Mouse (Mus musculus): ENCODE data around the gene Frmd3.
"Not testable (repeated sequence)": the region's sequence is repeated elsewhere in the genome, so short reads cannot be mapped to it uniquely, and the experiment has no call there.

The Frmd3 gene

DNA sequence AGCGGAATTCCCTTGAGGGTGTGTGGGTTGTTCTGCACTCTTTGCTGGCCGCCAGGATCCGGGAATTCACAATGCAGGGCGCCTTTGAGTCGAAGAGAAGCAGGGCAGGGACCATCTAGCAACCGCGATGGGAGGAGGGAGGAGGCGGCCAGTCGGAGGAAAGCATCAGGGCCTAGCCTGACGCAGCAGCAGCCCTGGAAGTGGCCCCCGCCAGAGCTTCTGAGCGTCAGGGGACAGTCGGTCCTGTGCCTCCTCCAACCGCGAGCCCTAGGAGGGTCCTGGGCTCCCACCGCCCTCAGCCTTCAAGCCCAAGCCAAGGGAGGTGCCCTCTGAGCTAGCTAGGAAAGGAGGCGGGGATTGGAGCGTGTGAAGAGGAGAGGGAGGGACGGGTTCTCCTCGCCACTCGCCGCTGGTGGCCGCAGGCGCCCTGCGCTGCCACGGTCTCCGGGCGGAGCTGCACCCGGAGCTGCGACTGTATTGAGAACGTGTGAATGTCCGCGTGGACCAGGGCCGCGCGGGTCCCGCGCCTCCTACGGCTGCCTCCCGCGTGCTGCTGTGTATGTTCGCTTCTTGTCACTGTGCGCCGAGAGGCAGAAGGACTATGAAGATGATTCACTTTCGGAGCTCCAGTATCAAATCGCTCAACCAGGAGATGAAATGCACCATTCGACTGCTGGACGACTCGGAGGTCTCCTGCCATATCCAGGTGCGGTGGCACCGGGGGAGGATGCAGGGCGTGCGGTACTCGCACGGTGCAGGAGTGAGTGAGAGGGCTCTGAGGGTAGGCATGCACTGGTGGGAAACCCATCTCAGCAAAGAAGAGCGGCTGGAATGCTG, at the start of gene Frmd3:
Gene Frmd3, plus strand, starts transcription at position 232 of the 837 bp plus-strand sequence.
- peak; percentile 79 to 80 for DNase-seq (ENCODE audit: low spot score in 2 of 2)

- DNase-seq (ENCODE audit: low spot score in 2 of 2): no peak
Measured at GRCm38 (mm10) chr4:73980454-73980853, 32.8 kb upstream of the Frmd3 start.

DNA sequence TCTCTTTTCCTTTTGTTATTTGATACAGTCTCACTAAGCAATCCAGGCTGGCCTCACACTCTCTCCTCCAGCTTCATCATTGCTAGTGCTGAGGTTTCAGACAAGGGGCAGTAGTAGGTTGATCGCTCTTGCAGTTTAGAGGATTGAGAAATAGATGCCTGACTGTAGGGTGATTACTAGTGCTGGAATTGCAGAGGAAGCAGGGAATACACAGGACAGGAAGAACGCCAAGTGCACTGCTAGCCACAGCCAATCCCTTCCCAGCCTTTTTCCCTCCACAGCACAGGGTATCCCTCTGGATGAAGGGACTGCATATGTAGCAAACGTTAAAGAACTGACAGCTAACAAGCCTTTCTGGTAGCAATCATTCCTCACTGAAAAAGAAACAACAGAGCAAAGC, 965 bp upstream of the Frmd3 start:
- DNase-seq (ENCODE audit: low spot score in 2 of 2): peak; percentile 6 to 29

DNA sequence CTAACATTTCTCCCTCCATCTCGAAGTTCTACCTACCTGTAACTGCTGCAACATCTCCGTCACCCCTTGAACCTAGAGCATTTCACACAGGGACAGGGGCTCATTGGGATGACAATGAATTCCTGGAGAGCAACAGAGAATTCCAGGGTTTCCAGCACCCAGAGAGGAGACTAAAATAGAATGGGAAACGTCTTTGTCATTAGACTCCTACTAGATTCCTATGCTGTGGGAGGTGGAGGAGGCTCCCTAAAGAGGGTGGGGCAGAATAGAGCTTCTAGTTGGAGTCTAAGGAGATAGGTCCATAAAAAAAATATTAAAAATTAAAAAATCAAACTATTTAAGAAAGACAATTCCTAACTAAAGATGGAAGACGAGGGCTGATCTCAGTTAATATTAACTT, 542 bp upstream of the Frmd3 start:
- peak in 1 of 2 experiments; percentile 4 for DNase-seq (ENCODE audit: low spot score in 2 of 2)

DNA sequence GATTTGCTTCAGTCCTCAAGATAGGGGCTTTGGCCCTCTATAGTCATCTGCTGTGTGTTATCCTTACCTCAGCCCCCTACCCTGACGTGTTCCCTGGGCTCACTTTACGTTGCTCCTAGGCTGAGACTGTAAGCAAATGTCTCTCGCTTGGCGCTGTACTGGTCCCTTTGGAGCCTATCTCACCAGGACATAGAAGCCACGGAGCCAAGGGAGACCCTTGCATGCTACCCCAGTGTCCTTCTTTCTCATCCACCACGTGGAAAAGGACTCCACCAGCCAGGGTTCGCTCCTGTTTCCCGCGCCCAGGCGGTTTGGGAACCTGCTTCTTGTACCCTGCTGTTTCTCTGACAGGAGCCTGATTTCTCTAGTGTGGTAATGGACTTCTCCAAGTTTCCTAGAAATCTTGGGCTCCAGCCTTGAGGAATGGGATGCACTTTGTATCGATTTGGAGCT, 832 bp downstream of the Frmd3 start:
- peak in 1 of 2 experiments; percentile 47 for DNase-seq (ENCODE audit: low spot score in 2 of 2)

GRCm38 (mm10) chr4:74020084-74020483, 6.8 kb downstream of the Frmd3 start:
- DNase-seq (ENCODE audit: low spot score in 2 of 2): no peak

- peak in 1 of 2 experiments; percentile 49 for DNase-seq (ENCODE audit: low spot score in 2 of 2)
Measured at GRCm38 (mm10) chr4:74043226-74043625, 30.0 kb downstream of the Frmd3 start.

- peak in 1 of 2 experiments; percentile 57 for DNase-seq (ENCODE audit: low spot score in 2 of 2)
Measured at GRCm38 (mm10) chr4:74051692-74052091, 38.5 kb downstream of the Frmd3 start.

- DNase-seq (ENCODE audit: low spot score in 2 of 2): no peak
Measured at GRCm38 (mm10) chr4:74076727-74077126, 63.5 kb downstream of the Frmd3 start.

DNA sequence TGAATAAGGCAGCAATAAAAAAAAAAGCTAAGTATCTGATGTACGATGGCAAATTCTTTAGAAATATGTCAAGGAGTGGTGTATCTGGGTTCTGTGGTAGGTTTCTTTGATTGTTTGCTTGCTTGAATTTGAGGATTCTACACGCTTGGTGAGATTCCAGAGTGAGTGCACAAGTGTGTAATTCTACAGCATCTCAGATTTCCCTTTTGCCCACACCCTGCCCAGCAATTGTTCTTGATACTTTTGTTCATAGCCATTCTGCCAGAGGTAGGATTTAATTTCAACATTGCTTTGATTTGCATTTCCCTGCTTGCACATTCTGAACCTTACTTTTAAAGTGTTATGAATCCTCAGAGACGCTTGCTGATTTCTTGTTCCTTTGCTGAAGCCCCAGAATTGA, 97.6 kb downstream of the Frmd3 start:
- DNase-seq (ENCODE audit: low spot score in 2 of 2): no peak

DNA sequence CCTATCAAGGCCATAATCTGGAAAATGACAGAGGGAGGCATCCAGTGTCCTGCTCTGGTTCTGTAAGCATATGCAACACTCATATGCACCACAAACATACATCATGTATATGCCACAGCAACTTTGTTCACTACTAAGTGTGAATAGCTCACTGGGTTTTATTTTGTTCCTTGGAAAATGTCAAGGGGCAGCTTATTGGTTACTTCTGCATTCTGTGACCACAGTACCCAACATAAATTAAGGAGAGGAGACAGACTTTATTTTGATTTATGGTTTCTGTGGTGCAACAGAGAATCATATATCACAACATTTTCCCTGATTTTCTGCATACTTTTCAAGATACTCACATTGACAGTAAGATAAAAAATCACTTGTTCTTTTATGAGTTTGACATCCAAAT, 178.3 kb downstream of the Frmd3 start:
- no peak for DNase-seq (ENCODE audit: low spot score in 2 of 2)

DNA sequence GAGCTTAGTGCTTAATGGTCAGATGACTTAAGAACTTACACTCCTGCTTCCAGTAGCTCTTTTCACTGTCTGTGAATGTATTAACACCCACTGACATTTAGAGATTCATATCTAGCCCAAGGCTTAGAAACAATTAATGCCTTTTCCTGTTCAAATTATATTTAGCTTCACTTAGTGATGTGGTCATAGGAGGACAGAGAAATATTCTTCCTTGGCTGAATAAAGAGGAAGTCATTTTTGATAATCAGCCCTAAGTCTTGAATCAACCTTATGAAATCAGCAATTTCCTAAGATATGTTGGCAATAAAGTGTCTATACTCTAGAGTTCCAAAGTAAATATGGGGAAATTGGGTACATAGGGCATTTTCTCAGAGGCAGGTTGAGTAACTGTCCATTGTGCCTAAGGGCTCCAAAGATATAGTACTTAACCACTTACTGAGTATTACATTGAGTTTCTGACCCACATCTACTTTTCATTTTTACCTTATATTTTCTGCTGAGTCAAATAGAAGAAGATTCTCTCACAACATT, 188.1 kb downstream of the Frmd3 start:
- DNase-seq (ENCODE audit: low spot score in 2 of 2): no peak

- not testable (repeated sequence) for DNase-seq (ENCODE audit: low spot score in 2 of 2)
Measured at GRCm38 (mm10) chr4:74221780-74222179, 208.5 kb downstream of the Frmd3 start.

DNA sequence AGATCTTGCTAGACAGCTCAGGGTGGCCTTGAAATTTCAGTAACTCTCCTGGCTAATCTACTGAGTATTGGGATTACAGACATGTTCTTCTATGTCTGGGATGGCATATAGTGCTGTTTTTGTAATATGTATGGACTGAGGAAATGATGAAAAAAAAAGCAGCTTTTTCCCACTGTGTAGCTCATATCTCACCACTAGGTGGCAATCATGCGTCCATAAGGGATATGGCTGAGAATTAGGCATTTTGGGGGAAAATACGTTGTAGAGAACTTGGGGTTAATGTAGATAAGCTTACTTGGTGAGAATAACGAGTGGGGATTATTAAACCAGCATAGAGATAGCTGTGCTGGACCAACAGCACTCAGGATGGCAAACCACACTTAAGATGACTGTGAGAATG, 209.1 kb downstream of the Frmd3 start:
- DNase-seq (ENCODE audit: low spot score in 2 of 2): peak in 1 of 2 experiments; percentile 14

DNA sequence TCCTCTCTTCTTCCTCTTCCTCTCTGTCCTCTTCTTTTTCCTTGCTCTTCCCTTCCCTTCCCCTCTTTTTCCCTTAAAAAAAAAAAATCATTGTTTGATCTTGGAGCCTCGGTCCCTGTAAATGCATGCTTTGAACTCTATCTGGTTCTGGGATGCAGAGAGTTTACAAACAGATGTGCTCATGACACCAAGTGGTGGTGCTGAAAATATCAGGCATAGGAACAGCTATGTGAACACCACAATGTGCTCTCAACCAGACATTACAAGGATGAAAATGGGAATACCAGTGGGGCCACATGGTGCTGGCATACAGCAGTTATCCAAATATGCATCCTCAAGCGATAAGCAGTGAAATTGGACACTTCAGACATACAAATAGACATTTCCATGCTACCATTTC, 211.0 kb downstream of the Frmd3 start:
- no peak for DNase-seq (ENCODE audit: low spot score in 2 of 2)

- DNase-seq (ENCODE audit: low spot score in 2 of 2): no peak
Measured at GRCm38 (mm10) chr4:74230994-74231393, 217.8 kb downstream of the Frmd3 start.

- peak; percentile 21 to 63 for DNase-seq (ENCODE audit: low spot score in 2 of 2)
Measured at GRCm38 (mm10) chr4:74231405-74231804, 218.2 kb downstream of the Frmd3 start.

DNA sequence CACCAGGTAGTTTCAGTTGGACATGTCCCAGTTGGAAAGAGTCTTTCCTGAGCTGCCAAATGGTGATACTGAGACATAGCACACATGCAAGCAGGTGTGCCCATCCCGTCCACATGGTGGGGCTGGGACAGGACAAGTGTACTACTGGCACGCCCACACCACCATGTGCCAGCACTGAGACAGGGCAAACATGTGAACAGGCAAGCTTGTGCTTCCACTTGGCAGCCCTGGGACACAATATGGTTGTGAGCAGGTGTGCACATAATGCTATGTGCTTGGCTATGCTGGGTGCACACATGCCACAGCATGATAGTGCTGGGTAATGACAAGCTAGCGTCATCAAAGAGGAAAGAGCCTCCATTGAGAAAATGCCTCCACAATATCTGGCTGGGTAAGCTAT, 220.3 kb downstream of the Frmd3 start:
- no peak for DNase-seq (ENCODE audit: low spot score in 2 of 2)

DNA sequence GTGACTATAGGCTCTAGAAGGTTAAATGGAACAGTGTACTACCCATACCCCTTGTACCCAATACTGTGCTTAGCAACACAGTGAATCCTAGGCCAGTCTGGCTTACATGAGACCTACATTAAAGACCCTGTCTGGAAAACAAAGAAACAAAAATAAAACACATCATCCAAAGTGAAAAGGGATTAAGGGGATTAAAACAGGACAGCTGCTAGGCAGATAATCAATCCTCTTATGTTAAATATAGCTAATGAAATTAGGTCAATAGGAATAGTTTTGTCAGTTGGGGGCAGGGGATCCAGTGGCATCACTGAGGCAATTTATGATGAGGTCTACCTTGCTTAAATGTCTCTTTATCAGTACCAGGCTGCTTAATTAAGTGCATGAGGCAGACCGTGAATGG, 228.9 kb downstream of the Frmd3 start, which contains the start of gene Kdm4c:
Gene Kdm4c, plus strand, starts transcription at position 322 of the 400 bp plus-strand sequence.
- DNase-seq (ENCODE audit: low spot score in 2 of 2): no peak

Data from frontal cortex, postnatal 36 days (tissue).